Mouse (Mus musculus) CH12.LX (cell line): Measurements from ENCODE around the gene Cox19. TPM values are rescaled to one million over a fixed set of nuclear protein-coding genes. Genes with fewer than 3 reads are reported as not detected.

ENCODE experiments used
- DNase-seq: peaks from one replicate; pipeline ENCODE4 v3.0.0-alpha.2; 2013; ENCODE audit errors: extremely low read depth
- H3K27ac ChIP-seq: 2 replicates; pipeline ENCODE4 v1.5.1; 2012; ENCODE audit warnings: low read depth, mild to moderate bottlenecking, control low read depth, moderate library complexity; ENCODE audit not compliant: insufficient read depth
- H3K27me3 ChIP-seq: replicated peaks from 2 replicates; pipeline ENCODE3; 2012; ENCODE audit warnings: inconsistent platforms
- H3K36me3 ChIP-seq, 2 experiments: replicated peaks in 1 of 2; 2 replicates each; pipeline versions ENCODE3 to v1.6.1; 2012; ENCODE audit warnings: inconsistent platforms in 1 of 2, low read length in 1 of 2, mild to moderate bottlenecking in 1 of 2, mixed read lengths in 1 of 2, moderate library complexity in 1 of 2; ENCODE audit not compliant: control insufficient read depth in 1 of 2, insufficient read depth in 1 of 2
- H3K4me1 ChIP-seq, 2 experiments: 2 replicates each; pipeline ENCODE4 v1.6.1; 2012; ENCODE audit warnings: inconsistent platforms in 1 of 2, moderate library complexity in 1 of 2; ENCODE audit not compliant: insufficient read depth in 2 of 2, control insufficient read depth in 1 of 2
- H3K4me2 ChIP-seq: 2 replicates; pipeline ENCODE4 v1.6.1; 2012; ENCODE audit warnings: low read depth, mild to moderate bottlenecking, control low read depth; ENCODE audit not compliant: poor library complexity, insufficient read depth, severe bottlenecking
- H3K4me3 ChIP-seq, 3 experiments: fragments of 150-350 bp in 1 of 3; sonication (generic) in 1 of 3; replicated peaks in 1 of 3; 2 replicates each; pipeline versions ENCODE3 to v1.5.1; 2011 to 2012; ENCODE audit warnings: low read depth in 2 of 3, low read length in 2 of 3, mild to moderate bottlenecking in 2 of 3, moderate library complexity in 2 of 3, control low read depth in 1 of 3, improper control_type of control experiment in 1 of 3, inconsistent platforms in 1 of 3, mixed read lengths in 1 of 3; ENCODE audit not compliant: poor library complexity in 1 of 3
- H3K79me2 ChIP-seq: replicated peaks from 2 replicates; pipeline ENCODE4 v1.6.1; 2012; ENCODE audit warnings: mild to moderate bottlenecking, moderate library complexity; ENCODE audit not compliant: control insufficient read depth, poor library complexity, insufficient read depth, severe bottlenecking; ENCODE audit errors: extremely low read depth
- H3K9ac ChIP-seq: 2 replicates; pipeline ENCODE4 v1.6.1; 2012; ENCODE audit warnings: low read depth, mild to moderate bottlenecking, control low read depth, moderate library complexity; ENCODE audit not compliant: insufficient read depth
- H3K9me3 ChIP-seq: replicated peaks from 2 replicates; pipeline ENCODE3; 2012; ENCODE audit warnings: low read length, inconsistent platforms, mixed read lengths
- CHD1 ChIP-seq: IDR thresholded peaks from 2 replicates; pipeline ENCODE4 v1.6.1; 2012; ENCODE audit warnings: low read depth, low read length, improper control_type of control experiment, inconsistent platforms
- CTCF ChIP-seq, 2 experiments: IDR thresholded peaks in 1 of 2; conservative IDR thresholded peaks in 1 of 2; 2 replicates each; pipeline ENCODE4 v1.5.1; 2011 to 2012; ENCODE audit warnings: low read depth in 2 of 2, low read length in 2 of 2, improper control_type of control experiment in 1 of 2, inconsistent platforms in 1 of 2, mild to moderate bottlenecking in 1 of 2, moderate library complexity in 1 of 2
- ETS1 ChIP-seq: conservative IDR thresholded peaks from 2 replicates; pipeline ENCODE4 v1.6.1; 2012; ENCODE audit warnings: low read depth, mild to moderate bottlenecking, inconsistent platforms, low read length, improper control_type of control experiment, moderate library complexity
- HCFC1 ChIP-seq: IDR thresholded peaks from 2 replicates; pipeline ENCODE4 v1.6.1; 2012; ENCODE audit warnings: low read depth, mild to moderate bottlenecking, inconsistent platforms, low read length, improper control_type of control experiment
- JUN ChIP-seq: IDR thresholded peaks from 2 replicates; pipeline ENCODE4 v1.6.1; 2011; ENCODE audit warnings: low read depth, mild to moderate bottlenecking, low read length, improper control_type of control experiment, moderate library complexity; ENCODE audit not compliant: insufficient read depth
- KAT2A ChIP-seq: IDR thresholded peaks from 2 replicates; pipeline ENCODE4 v1.6.1; 2012; ENCODE audit warnings: low read length, improper control_type of control experiment, inconsistent platforms; ENCODE audit not compliant: insufficient replicate concordance
- MEF2A ChIP-seq: IDR thresholded peaks from 2 replicates; pipeline ENCODE4 v1.6.1; 2014; ENCODE audit warnings: low read depth, mild to moderate bottlenecking, inconsistent platforms, low read length, improper control_type of control experiment, borderline replicate concordance
- MYC ChIP-seq: IDR thresholded peaks from 2 replicates; pipeline ENCODE4 v1.6.1; 2011; ENCODE audit warnings: low read depth, mild to moderate bottlenecking, improper control_type of control experiment, low read length
- NRF1 ChIP-seq: IDR thresholded peaks from 2 replicates; pipeline ENCODE4 v1.6.1; 2014; ENCODE audit warnings: low read depth, mild to moderate bottlenecking, inconsistent platforms, low read length, improper control_type of control experiment, moderate library complexity
- POLR2A ChIP-seq: IDR thresholded peaks from 2 replicates; pipeline ENCODE4 v1.6.1; 2011; ENCODE audit warnings: low read depth, mild to moderate bottlenecking, improper control_type of control experiment, low read length
- RAD21 ChIP-seq: IDR thresholded peaks from 2 replicates; pipeline ENCODE4 v1.6.1; 2011; ENCODE audit warnings: low read depth, mild to moderate bottlenecking, low read length, improper control_type of control experiment, moderate library complexity
- SIN3A ChIP-seq: IDR thresholded peaks from 2 replicates; pipeline ENCODE4 v1.6.1; 2012; ENCODE audit warnings: low read length, improper control_type of control experiment, inconsistent platforms
- SMC3 ChIP-seq: IDR thresholded peaks from 2 replicates; pipeline ENCODE4 v1.6.1; 2011; ENCODE audit warnings: low read depth, low read length, improper control_type of control experiment
- ZC3H11A ChIP-seq: IDR thresholded peaks from 2 replicates; pipeline ENCODE4 v1.6.1; 2012; ENCODE audit warnings: low read depth, mild to moderate bottlenecking, inconsistent platforms, low read length, improper control_type of control experiment
- dilution Hi-C: fragments of 300-500 bp; cut with MboI; formaldehyde crosslinking; loops from 2 replicates; pipeline ENCODE4 v1.14.3; 2020; ENCODE audit warnings: low sequenced_read_pairs; ENCODE audit not compliant: extremely low pct_unique_long_range_greater_than_20kb, extremely low pct_ligation_motif_present
- in situ Hi-C: fragments of 300-500 bp; cut with MboI; formaldehyde crosslinking; loops from 3 replicates; pipeline ENCODE4 v1.14.3; 2019; ENCODE audit warnings: low sequenced_read_pairs, low pct_ligation_motif_present, low pct_unique_long_range_greater_than_20kb, mixed read lengths
- polyA plus RNA-seq: library from polyadenylated mRNA; unstranded; fragments of >175 nt; gene quantifications from 2 replicates; pipeline ENCODE4 v1.2.1, GENCODE M21; 2012; ENCODE audit warnings: low read depth; ENCODE audit not compliant: insufficient read length
- total RNA-seq, 2 experiments: library from RNA; depleted of rRNA; stranded (reverse); fragments of 300-350 nt in 1 of 2; fragments of >200 nt in 1 of 2; gene quantifications; 2 replicates each; pipeline ENCODE4 v1.2.3; 2012 to 2014

The Cox19 gene
- total and polyA plus RNA-seq, 3 experiments: 30.1 to 70.1 (median 32.1) TPM

DNA sequence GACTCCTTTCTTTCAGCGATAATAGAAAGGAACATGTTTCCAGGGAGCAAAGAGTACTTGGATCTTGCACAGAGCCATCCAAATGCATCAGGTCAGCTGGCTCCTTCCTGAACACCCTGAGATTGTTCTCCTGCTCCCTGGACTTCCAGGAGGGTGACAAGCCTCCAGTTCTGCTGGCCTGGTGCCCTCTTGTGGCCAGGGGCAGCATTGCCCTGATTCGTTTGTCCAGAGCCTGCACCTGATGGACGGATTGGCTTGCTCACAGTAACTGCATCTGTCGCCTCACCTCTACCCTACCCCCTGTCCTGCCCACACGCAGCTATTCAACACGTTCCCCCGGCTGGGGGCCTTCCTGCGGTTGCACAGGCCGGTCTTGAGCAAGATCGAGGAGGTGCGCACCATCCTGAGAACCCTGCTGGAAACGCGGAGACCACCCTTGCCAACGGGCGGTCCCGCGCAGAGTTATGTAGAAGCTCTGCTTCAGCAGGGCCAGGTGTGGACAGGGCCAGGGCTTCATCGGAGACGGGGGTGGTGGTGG, 4.1 kb upstream of the Cox19 start:
- no peaks in the 10 kb centered on the region for H3K79me2 ChIP-seq
- H3K36me3 ChIP-seq: peaks cover 0 to 31% of the 10 kb centered on the region in 2 experiments
- no peaks in the 10 kb centered on the region for H3K9me3 ChIP-seq
- in situ Hi-C loops: loop anchor here (25.0 kb wide), 1 partner anchor 107 kb away; the partner anchor contains the start of gene 3110082I17Rik
- dilution Hi-C loops: no loop called here
- H3K4me3 ChIP-seq: no peak overlapping the region
- no peaks in the 10 kb centered on the region for H3K27me3 ChIP-seq
- no peak overlapping the region for H3K4me2 ChIP-seq
- peak; percentile 54 for DNase-seq
- H3K4me1 ChIP-seq: peaks cover 15 to 23% of the 10 kb centered on the region in 2 experiments; a peak in 3 of 4 replicates
- H3K27ac ChIP-seq: no peak overlapping the region
- TF ChIP-seq SIN3A: 0 out of 2 replicates have a peak, but pooled peaks have one; percentile 20
- 0 out of 2 replicates have a peak, but pooled peaks have one; percentile 28 for TF ChIP-seq MYC
- no peak for TF ChIP-seq JUN
- 0 out of 2 replicates have a peak, but pooled peaks have one; percentile 2 for TF ChIP-seq ZC3H11A
- TF ChIP-seq KAT2A: no peak
- no peak for TF ChIP-seq CHD1
- TF ChIP-seq CTCF (conservative IDR thresholded peaks at IDR 0.05 in 1 of 2, IDR thresholded peaks at IDR 0.05 in 1 of 2; ENCODE audit: low read depth in 2 of 2, low read length in 2 of 2): peak; percentile 93 to 95
- peak; percentile 87 for TF ChIP-seq SMC3
- no peak for TF ChIP-seq POLR2A
- peak; percentile 79 for TF ChIP-seq RAD21
- TF ChIP-seq NRF1: no peak
- TF ChIP-seq, all 38 proteins: peak for 6
- H3K9ac ChIP-seq: no peak overlapping the region

- TF ChIP-seq ETS1: no peak
- no peak for TF ChIP-seq MEF2A
- no peak for TF ChIP-seq HCFC1
- no peak overlapping the region for H3K9ac ChIP-seq
- no peaks in the 10 kb centered on the region for H3K9me3 ChIP-seq
- DNase-seq: no peak
- H3K4me1 ChIP-seq: peaks cover 15 to 26% of the 10 kb centered on the region in 2 experiments; a peak in 3 of 4 replicates
- peaks cover 0 to 20% of the 10 kb centered on the region in 2 experiments for H3K36me3 ChIP-seq
- H3K79me2 ChIP-seq: no peaks in the 10 kb centered on the region
- dilution Hi-C loops (no loop called here), in situ Hi-C loops (loop anchor here (25.0 kb wide), 1 partner anchor 108 kb away; the partner anchor contains the start of gene 3110082I17Rik)
- no peaks in the 10 kb centered on the region for H3K27me3 ChIP-seq
- H3K4me2 ChIP-seq: no peak overlapping the region
- H3K27ac ChIP-seq: no peak overlapping the region
- H3K4me3 ChIP-seq: no peak overlapping the region
Observed at GRCm38 (mm10) chr5:139353946-139354345, 2.7 kb upstream of the Cox19 start.
